Mouse (Mus musculus): ENCODE measurements around the gene Akap13.

- TF ChIP-seq CTCF (IDR thresholded peaks at IDR 0.05) (no peak), EP300 (IDR thresholded peaks at IDR 0.05) (peak; percentile 93)
Measured at GRCm38 (mm10) chr7:75612000-75612682, 156.8 kb downstream of the Akap13 start.

Data from lung, postnatal 0 days (tissue).